9 mouse cellular contexts compared by ENCODE assay signal in genomic region chr10:78779527-78779926, GRCm38 (mm10). TPM values are rescaled to one million over a fixed set of nuclear protein-coding genes. Genes with fewer than 3 reads are reported as not detected.
A peak's percentile ranks its signal among the peaks of the same experiment; 100 is the strongest.
DNase-seq lines count a peak whose midpoint lies in the region; ATAC-seq and TF ChIP-seq lines count a peak whose summit lies in the region.
"Had no signal": no experiment of that assay in that cellular context is flagged by ENCODE, and none has a peak within 500 bp of the region (broad histone marks: within the 10 kb centered on the region; RNA-seq: fewer than 3 reads in every experiment).

No protein-coding gene starts in this region.

- H3K4me1 ChIP-seq in heart, embryonic 15.5 days (replicated peaks) = peaks cover 9% of the 10 kb centered on the region
- no peaks in the 10 kb centered on the region for H3K4me1 ChIP-seq in brown adipose tissue, adult 24 weeks (ENCODE audit: control insufficient read depth, insufficient read depth, insufficient read length, low read length)
- peaks cover 4% of the 10 kb centered on the region; the same call in 1 of the 2 replicates for H3K4me1 ChIP-seq in forebrain, embryonic 16.5 days (replicated peaks; ENCODE audit: control insufficient read depth, insufficient read depth, low read length)
- H3K4me1 ChIP-seq in liver, postnatal 0 days (ENCODE audit: insufficient read depth) = no peaks in the 10 kb centered on the region
- H3K4me1 ChIP-seq in thymus, adult 2 months (replicated peaks; ENCODE audit: control insufficient read depth, insufficient read depth, low read length) = 0 out of 2 replicates have a peak, but pooled peaks cover 3% of the 10 kb centered on the region

- DNase-seq in heart, adult 11 months = no peak
- DNase-seq in liver, postnatal 0 days = no peak
- DNase-seq in urinary bladder, postnatal 14 days (ENCODE audit: low spot score) = no peak
- DNase-seq in thymus, adult 2 months = no peak
- DNase-seq in thymus, postnatal 14 days = no peak

- no peak for ATAC-seq in heart, embryonic 15.5 days (replicated peaks; ENCODE audit: insufficient number of reproducible peaks, insufficient read depth, low FRiP score, low read depth)
- no peak; the same call in 1 of the 2 replicates for ATAC-seq in forebrain, embryonic 16.5 days
- no peak for ATAC-seq in liver, postnatal 0 days

- peak overlapping the region; percentile 98 for H3K4me2 ChIP-seq in heart, embryonic 15.5 days
- H3K4me2 ChIP-seq in forebrain, embryonic 16.5 days (ENCODE audit: low read length) = peak overlapping the region; percentile 86
- peak overlapping the region; percentile 70 for H3K4me2 ChIP-seq in liver, postnatal 0 days (ENCODE audit: low read depth, low read length)

- H3K9ac ChIP-seq in heart, embryonic 15.5 days = peak overlapping the region; percentile 54; the same call in 1 of the 2 replicates
- peak overlapping the region; percentile 70 for H3K9ac ChIP-seq in forebrain, embryonic 16.5 days (replicated peaks; ENCODE audit: low read depth, low read length)
- no peak overlapping the region for H3K9ac ChIP-seq in liver, postnatal 0 days (replicated peaks)

- H3K4me3 ChIP-seq in heart, embryonic 15.5 days = peak overlapping the region; percentile 61
- H3K4me3 ChIP-seq in brown adipose tissue, adult 24 weeks (ENCODE audit: insufficient read depth, low read depth, low read length) = peak overlapping the region; percentile 50; the same call in 1 of the 2 replicates
- H3K4me3 ChIP-seq in forebrain, embryonic 16.5 days (replicated peaks; ENCODE audit: low read length) = peak overlapping the region; percentile 57
- H3K4me3 ChIP-seq in liver, postnatal 0 days (ENCODE audit: low read depth, low read length) = peak overlapping the region; percentile 43
- no peak overlapping the region for H3K4me3 ChIP-seq in thymus, adult 2 months (ENCODE audit: control insufficient read depth, insufficient read depth, low read length)

- TF ChIP-seq POLR2A in thymus, adult 2 months (IDR thresholded peaks at IDR 0.05; ENCODE audit: control insufficient read depth, extremely low read depth, insufficient read depth, low read length, poor library complexity) = no peak

- no peaks in the 10 kb centered on the region for H3K9me3 ChIP-seq in heart, embryonic 15.5 days (replicated peaks)
- H3K9me3 ChIP-seq in forebrain, embryonic 16.5 days (ENCODE audit: control insufficient read depth, low read length) = no peaks in the 10 kb centered on the region
- no peaks in the 10 kb centered on the region for H3K9me3 ChIP-seq in liver, postnatal 0 days (ENCODE audit: low read length)

- 63% methylated on average over 9 of the region's 9 CpGs for WGBS in heart, embryonic 15.5 days
- 60% methylated on average over 9 of the region's 9 CpGs for WGBS in forebrain, embryonic 16.5 days
- WGBS in liver, postnatal 0 days (ENCODE audit: insufficient replicate concordance) = 53% methylated on average over 9 of the region's 9 CpGs
- WGBS in thymus, adult 2 months = 55% methylated on average over 9 of the region's 9 CpGs

- peaks cover 15% of the 10 kb centered on the region for H3K27me3 ChIP-seq in heart, embryonic 15.5 days
- no peaks in the 10 kb centered on the region for H3K27me3 ChIP-seq in forebrain, embryonic 16.5 days (replicated peaks; ENCODE audit: control insufficient read depth, insufficient read depth, low read length)
- peaks cover 16% of the 10 kb centered on the region; the same call in 1 of the 2 replicates for H3K27me3 ChIP-seq in liver, postnatal 0 days (ENCODE audit: insufficient read depth, low read length)
- H3K27me3 ChIP-seq in thymus, adult 2 months (ENCODE audit: control insufficient read depth, insufficient read depth, low read length) = peaks cover 3% of the 10 kb centered on the region; the same call in 1 of the 2 replicates

- H3K36me3 ChIP-seq in heart, embryonic 15.5 days = no peaks in the 10 kb centered on the region
- H3K36me3 ChIP-seq in forebrain, embryonic 16.5 days (ENCODE audit: control insufficient read depth, insufficient read depth) = no peaks in the 10 kb centered on the region
- no peaks in the 10 kb centered on the region for H3K36me3 ChIP-seq in liver, postnatal 0 days (replicated peaks; ENCODE audit: insufficient read depth, low read length)
- H3K36me3 ChIP-seq in thymus, adult 2 months (ENCODE audit: control insufficient read depth, insufficient read depth, low read length) = no peaks in the 10 kb centered on the region
- H3K36me3 ChIP-seq: G1E had no signal

- H3K27ac ChIP-seq in heart, embryonic 15.5 days = no peak overlapping the region
- H3K27ac ChIP-seq in brown adipose tissue, adult 24 weeks (replicated peaks; ENCODE audit: low read depth, low read length) = no peak overlapping the region
- no peak overlapping the region for H3K27ac ChIP-seq in forebrain, embryonic 16.5 days (ENCODE audit: low read length)
- no peak overlapping the region for H3K27ac ChIP-seq in liver, postnatal 0 days (ENCODE audit: low read depth)
- no peak overlapping the region for H3K27ac ChIP-seq in thymus, adult 2 months (ENCODE audit: control insufficient read depth, insufficient read depth, low read length)

- TF ChIP-seq EP300 in liver, postnatal 0 days (IDR thresholded peaks at IDR 0.05; ENCODE audit: low read depth) = no peak

- TF ChIP-seq CTCF in liver, postnatal 0 days (IDR thresholded peaks at IDR 0.05; ENCODE audit: low read depth) = no peak
- TF ChIP-seq CTCF in thymus, adult 2 months (IDR thresholded peaks at IDR 0.05; ENCODE audit: borderline replicate concordance, control insufficient read depth, extremely low read depth, insufficient read depth, low read length, poor library complexity) = no peak

RNA-seq across cellular contexts. Expression of gene Slc1a6, which starts 0.8 kb away (rescaled TPM):
- 0.47 and 0.76 TPM in 2 replicates for polyA plus RNA-seq in heart, embryonic 15.5 days (2015; fragmentation: Nextera tagmentation; extraction: Ambion mirVana)
- not detected in 2 replicates for polyA plus RNA-seq in brown adipose tissue, adult 24 weeks (2012; ENCODE audit: insufficient read depth, insufficient read length, missing spikeins)
- 5.4 and 7.4 TPM in 2 replicates for polyA plus RNA-seq in forebrain, embryonic 16.5 days (2015; fragmentation: Nextera tagmentation; extraction: Ambion mirVana)
- polyA plus RNA-seq in liver, postnatal 0 days (2015; fragmentation: Nextera tagmentation; extraction: Ambion mirVana) = 0.08 and 0.13 TPM in 2 replicates
- not detected in 2 replicates for polyA plus RNA-seq in thymus, adult 2 months (2012; rRNA removed)
- polyA plus RNA-seq: G1E had no signal

RNA-seq across cellular contexts. Expression of gene Ccdc105, which starts 26.7 kb away (rescaled TPM):
- not detected in 2 replicates for polyA plus RNA-seq in heart, embryonic 15.5 days (2015; fragmentation: Nextera tagmentation; extraction: Ambion mirVana)
- not detected in 2 replicates for polyA plus RNA-seq in brown adipose tissue, adult 24 weeks (2012; ENCODE audit: insufficient read depth, insufficient read length, missing spikeins)
- polyA plus RNA-seq in forebrain, embryonic 16.5 days (2015; fragmentation: Nextera tagmentation; extraction: Ambion mirVana) = 0.39 and 0.41 TPM in 2 replicates
- polyA plus RNA-seq in liver, postnatal 0 days (2015; fragmentation: Nextera tagmentation; extraction: Ambion mirVana) = not detected in 2 replicates
- 0.13 TPM in 1 of 2 replicates, not detected in the other for polyA plus RNA-seq in thymus, adult 2 months (2012; rRNA removed)
- polyA plus RNA-seq: G1E had no signal
